Mouse (Mus musculus) testis, adult 2 months (tissue): ENCODE measurements around the gene 0610009B22Rik.

Source experiments
- CTCF ChIP-seq: fragments of 200-500 bp; IDR thresholded peaks from 2 replicates; pipeline ENCODE4 v1.5.1; 2012; ENCODE audit warnings: low read depth, mild to moderate bottlenecking, inconsistent platforms, low read length, moderate library complexity; ENCODE audit not compliant: control insufficient read depth, insufficient read depth, insufficient replicate concordance
- POLR2A ChIP-seq: fragments of 200-500 bp; IDR thresholded peaks from 2 replicates; pipeline ENCODE4 v1.6.1; 2012; ENCODE audit warnings: low read depth, mild to moderate bottlenecking, inconsistent platforms, low read length, moderate library complexity; ENCODE audit not compliant: control insufficient read depth

- TF ChIP-seq CTCF (no peak), POLR2A (no peak)
Measured at GRCm38 (mm10) chr11:51675386-51675785, 13.3 kb downstream of the 0610009B22Rik start.
